Mouse (Mus musculus): ENCODE measurements around the gene Ccl2. TPM values are rescaled to one million over a fixed set of nuclear protein-coding genes. Genes with fewer than 3 reads are reported as not detected.
A peak's percentile ranks its signal among the peaks of the same experiment; 100 is the strongest.

Ccl2 gene
- total RNA-seq, 2 experiments from 2014 or later = 1.6 to 2.5 TPM

DNA sequence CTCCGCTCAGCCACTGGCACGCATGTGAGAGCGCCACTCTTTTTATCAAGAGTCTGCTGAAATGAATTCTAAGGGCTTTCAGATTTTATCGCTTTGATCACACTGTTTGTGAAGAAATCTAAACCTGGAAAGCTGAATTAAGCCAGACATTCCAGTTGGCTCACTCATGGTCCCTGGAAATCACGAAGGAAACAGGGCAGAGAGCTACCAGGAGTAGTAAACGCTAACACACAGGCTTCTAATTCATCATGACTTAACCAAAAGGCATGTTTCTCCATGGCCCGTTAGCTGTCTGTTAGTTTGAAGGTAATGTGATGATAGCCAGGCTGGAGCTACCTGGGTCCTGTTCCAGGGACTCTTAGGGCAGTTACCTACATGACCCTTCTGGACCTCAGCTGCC lies 925 bp upstream of the Ccl2 start:
- ATAC-seq (replicated peaks; ENCODE audit: poor library complexity) = no peak

- no peak for ATAC-seq (replicated peaks; ENCODE audit: poor library complexity)
Observed at GRCm38 (mm10) chr11:82035857-82036256, 486 bp downstream of the Ccl2 start.

DNA sequence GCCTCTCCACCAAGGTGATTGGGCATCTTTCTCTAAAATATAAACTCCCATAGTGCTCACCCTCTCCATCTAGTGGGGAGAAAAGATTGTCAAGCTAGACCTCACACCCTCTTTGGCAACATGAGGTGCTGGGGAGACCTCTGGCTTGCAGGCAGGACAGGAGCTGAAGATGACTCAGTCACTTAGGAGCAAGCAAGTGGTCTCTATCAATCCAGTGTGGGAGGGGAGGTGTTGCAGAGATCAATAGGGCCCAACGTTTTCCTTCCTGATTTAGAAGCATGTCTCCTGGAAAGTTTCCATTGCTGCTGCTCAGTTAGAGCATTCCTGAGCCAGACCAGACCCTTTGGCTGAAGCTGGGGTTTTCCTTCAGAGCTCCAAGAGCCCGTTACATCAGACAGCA lies 3.2 kb downstream of the Ccl2 start, which contains the start of gene Gm17268:
TSS of gene Gm17268 (minus strand) at position 28 of the 400 bp plus-strand sequence.
- no peak for ATAC-seq (replicated peaks; ENCODE audit: poor library complexity)

- no peak; the same call in 1 of the 2 replicates for ATAC-seq (replicated peaks; ENCODE audit: poor library complexity)
Observed at GRCm38 (mm10) chr11:82039132-82039660, 3.8 kb downstream of the Ccl2 start.

DNA sequence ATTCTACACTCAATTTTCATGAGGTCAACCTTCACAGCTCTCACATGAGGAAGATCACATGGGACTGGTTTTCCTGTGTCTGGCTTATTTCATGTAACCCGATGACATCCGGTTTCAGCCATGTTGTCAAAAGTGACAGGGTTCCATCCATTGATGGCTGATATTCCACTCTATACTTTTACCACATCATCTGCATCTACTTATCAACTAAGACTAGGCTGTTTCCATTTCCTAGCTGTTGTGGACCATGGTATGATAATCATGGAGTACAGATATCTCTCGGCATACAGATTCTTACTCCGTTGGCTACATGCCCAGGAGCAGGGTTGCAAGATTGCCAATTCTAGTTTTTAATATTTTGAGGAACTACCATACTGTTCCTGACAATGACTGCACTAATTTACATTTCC lies 6.3 kb downstream of the Ccl2 start:
- ATAC-seq (replicated peaks; ENCODE audit: poor library complexity) = peak; percentile 85

DNA sequence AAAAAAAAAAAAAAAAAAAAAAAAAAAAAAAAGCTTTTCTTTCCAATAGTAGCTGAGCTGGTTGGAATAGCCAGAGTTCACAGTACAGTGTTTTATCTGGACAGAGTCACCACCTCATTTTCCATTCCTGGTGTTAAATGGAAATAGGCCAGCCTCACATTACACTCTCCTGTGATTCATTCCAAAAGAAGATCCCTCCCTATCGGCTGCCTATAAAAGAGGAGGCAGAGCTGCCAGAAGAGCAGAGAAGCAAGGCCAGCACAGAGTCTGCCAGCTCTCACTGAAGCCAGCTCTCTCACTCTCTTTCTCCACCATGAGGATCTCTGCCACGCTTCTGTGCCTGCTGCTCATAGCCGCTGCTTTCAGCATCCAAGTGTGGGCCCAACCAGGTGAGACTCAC lies 10.1 kb downstream of the Ccl2 start, which contains the start of gene Ccl7:
TSS of gene Ccl7 (plus strand) at position 242 of the 400 bp plus-strand sequence.
- ATAC-seq (replicated peaks; ENCODE audit: poor library complexity) = no peak

GRCm38 (mm10) chr11:82047746-82048415 lies 12.5 kb downstream of the Ccl2 start:
- ATAC-seq (replicated peaks; ENCODE audit: poor library complexity) = peak; percentile 85

- ATAC-seq (replicated peaks; ENCODE audit: poor library complexity) = no peak
Observed at GRCm38 (mm10) chr11:82053849-82054248, 18.5 kb downstream of the Ccl2 start.

- ATAC-seq (replicated peaks; ENCODE audit: poor library complexity) = no peak
Observed at GRCm38 (mm10) chr11:82057646-82058045, 22.3 kb downstream of the Ccl2 start, which contains the start of gene Ccl11. Gene Ccl11 (plus strand): TSS chr11:82057823.

DNA sequence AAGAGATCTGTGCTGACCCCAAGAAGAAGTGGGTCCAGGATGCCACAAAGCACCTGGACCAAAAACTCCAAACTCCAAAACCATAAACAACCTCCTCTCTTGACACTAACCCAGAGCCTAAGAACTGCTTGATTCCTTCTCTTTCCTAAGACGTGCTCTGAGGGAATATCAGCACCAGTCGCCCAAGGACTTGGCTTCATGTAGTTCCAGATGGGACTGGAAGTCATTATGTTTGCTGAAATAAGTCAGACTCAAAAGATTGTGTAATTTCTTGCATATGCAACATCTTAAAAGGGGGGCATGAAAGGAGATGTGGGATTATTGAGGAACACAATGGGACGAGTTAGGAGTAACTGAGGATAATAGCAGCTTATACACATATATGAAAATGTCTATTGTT lies 26.9 kb downstream of the Ccl2 start:
- no peak for ATAC-seq (replicated peaks; ENCODE audit: poor library complexity)

- 0 out of 2 replicates have a peak, but pooled peaks have one; percentile 20 for ATAC-seq (replicated peaks; ENCODE audit: poor library complexity)
Observed at GRCm38 (mm10) chr11:82063454-82063853, 28.1 kb downstream of the Ccl2 start.

GRCm38 (mm10) chr11:82066953-82067571 lies 31.7 kb downstream of the Ccl2 start:
- ATAC-seq (replicated peaks; ENCODE audit: poor library complexity) = no peak

GRCm38 (mm10) chr11:82071076-82071475 lies 35.7 kb downstream of the Ccl2 start:
- ATAC-seq (replicated peaks; ENCODE audit: poor library complexity) = no peak

DNA sequence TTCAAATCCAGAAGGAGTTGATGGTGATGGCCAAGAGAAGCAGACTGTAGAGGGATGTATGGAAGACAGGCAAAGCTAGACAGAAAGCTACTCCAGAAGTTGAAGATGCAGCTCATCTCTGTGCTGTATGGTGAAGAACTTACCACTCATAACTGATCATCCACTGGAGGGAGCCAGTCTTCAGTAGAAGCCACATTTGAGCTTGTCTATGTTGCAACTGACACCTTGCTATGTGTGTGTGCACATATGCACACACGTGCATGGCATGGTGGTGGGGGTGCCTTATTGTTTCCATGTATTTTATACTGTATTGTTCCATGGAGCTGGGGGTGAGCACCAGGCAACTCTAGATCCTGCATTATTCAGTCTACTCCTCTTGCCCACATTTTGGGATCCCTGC lies 37.0 kb downstream of the Ccl2 start:
- ATAC-seq (replicated peaks; ENCODE audit: poor library complexity) = peak; percentile 66

GRCm38 (mm10) chr11:82072984-82073383 lies 37.6 kb downstream of the Ccl2 start:
- no peak for ATAC-seq (replicated peaks; ENCODE audit: poor library complexity)

GRCm38 (mm10) chr11:82073686-82074085 lies 38.3 kb downstream of the Ccl2 start:
- ATAC-seq (replicated peaks; ENCODE audit: poor library complexity) = no peak

GRCm38 (mm10) chr11:82077031-82077430 lies 41.7 kb downstream of the Ccl2 start:
- ATAC-seq (replicated peaks; ENCODE audit: poor library complexity) = no peak

DNA sequence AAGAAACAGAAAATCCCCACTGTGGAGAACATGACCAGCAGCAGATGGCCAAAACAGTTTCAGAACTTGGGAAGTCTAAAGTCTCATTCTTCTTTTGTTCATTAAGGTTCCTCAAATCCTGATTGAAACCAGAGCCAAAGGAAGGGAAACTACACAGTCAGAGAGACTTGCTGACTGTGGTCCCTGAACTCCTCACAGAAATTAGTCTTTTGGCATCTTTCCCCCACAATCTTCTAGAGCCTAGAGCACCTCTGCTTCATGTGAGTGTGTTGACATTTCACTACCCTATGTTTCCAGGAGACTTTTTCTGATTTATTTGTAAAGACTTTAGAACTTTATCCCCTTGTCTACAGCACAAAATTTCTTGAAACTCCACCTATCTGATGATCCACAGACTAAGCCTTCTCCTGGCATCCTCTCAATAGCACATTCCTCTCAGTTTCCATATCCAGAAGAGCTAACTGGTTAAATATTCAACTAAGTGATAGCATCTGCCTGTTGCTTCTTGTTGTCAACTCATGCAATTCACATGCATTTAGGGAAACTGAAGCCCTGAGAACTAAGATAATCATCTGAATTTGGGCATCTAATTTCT lies 42.9 kb downstream of the Ccl2 start:
- ATAC-seq (replicated peaks; ENCODE audit: poor library complexity) = no peak

DNA sequence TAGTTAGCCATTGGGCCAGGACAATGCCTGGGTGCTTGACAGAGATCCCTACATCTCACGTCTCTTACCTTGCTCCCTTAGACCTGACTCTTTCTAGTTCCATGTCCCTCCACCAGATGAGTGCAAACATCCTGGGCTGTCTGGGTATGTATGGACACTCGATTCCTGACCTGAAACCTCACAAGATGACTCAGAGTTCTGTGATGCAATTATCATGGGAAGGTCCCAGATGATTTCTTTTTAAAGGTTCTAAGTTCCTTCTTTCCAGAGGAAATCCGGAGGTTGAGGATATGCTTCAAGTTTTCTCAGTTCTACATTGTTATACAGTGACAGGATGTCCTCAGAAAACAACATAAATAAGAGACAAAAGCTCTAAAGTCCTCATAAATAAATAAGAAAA lies 45.5 kb downstream of the Ccl2 start:
- ATAC-seq (replicated peaks; ENCODE audit: poor library complexity) = no peak

DNA sequence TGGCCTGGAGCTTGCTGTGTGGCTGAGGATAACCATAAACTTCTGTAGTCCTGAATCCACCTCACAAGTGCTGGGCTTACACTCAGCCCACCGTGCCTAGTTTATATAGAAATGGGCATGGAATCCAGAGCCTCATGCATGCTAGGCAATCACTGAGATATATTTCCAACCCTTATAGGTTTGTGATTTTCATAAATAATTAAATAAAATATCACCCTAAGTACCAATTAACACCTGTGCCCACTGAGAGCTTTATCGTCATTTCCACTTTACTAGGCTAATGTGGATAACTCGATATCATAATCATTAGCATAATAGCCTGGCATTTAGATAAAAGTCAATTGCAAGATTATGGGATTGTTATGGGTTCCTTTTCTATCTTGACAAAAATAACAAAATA lies 49.0 kb downstream of the Ccl2 start:
- ATAC-seq (replicated peaks; ENCODE audit: poor library complexity) = no peak
